Mouse (Mus musculus) B cell, adult 2 months (primary cell): ENCODE data around the gene Iqsec1.

Experiments used
- DNase-seq, 2 experiments: peaks; one replicate each; pipeline ENCODE4 v3.0.0; 2022

The Iqsec1 gene

GRCm38 (mm10) chr6:90749414-90749937 is 239.0 kb downstream of the Iqsec1 start:
- no peak for DNase-seq

DNA sequence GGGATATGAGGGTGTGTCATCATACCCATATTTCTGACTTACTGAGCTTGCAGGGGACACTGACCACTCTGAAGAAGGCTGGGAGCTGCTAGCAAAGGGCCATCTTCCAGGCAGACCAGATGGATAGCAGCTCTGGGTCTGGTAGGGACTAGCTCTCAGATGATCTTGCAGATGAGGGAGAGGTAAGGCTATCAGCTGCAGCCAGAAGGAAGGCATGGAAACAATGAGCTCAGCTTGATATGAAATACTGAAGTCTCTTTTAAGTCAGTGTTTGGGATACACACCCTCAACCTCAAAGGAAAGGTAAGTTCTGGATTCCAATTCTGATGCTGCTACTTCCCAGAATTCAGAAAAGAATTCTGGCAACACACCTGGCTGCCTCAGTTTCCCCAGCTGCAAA is 239.5 kb downstream of the Iqsec1 start:
- DNase-seq, result no peak

- DNase-seq, result peak; percentile 39 to 49
Measured at GRCm38 (mm10) chr6:90746331-90746864, 242.1 kb downstream of the Iqsec1 start.

DNA sequence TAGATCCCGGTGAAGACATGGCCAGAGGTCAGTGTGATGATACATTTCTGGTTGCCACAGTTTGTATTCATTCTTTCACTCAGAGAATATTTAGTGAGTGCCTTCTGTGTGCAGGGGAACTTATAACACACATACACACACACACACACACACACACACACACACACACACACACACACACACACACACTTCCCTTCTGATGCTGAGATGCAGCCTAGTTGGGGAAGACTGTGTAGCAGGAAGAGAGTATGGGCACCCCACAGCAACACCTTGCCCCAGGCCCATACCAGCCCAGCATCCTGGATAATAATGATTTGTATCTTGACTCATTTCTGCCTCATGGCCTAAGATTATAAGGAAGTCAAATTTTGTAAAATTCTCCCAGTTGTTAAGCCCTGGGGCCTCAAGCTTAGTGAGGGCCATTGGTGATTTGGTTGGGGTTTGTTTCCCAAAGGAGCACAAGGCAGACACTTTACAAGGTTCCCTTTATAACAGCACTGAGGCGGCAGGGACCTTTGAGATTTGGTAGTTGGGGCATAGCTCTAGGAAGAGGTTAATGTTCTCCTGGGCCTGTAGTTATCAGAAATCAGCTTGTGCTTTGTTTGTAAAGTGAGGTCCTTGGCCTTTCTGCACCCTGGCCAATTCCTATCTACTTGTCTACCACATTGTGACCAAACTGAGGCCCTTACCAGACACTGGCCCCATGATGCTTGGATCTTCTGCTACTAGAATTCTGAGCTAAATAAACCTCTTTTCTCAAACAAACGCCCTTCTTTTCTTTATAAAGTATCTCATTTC is 242.9 kb downstream of the Iqsec1 start:
- DNase-seq, result no peak

DNA sequence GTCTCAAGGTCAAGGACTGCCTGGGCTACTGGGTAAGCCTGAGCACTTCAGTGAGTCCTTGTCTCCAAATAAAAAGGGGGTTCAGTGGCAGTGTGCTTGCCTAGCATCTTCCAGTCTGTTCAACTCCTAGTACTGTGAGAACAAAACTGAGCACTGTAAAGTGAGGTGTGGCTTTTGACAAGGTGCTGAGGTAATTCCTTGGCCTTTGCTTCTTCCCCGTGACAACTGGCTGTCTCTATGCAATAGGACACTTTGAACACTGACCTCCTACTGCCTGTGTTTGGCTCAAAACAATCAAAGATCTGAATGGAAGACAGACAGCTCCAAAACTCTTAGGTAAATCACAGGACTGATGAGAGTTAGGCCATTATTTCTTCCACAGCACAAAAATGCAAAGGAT is 246.0 kb downstream of the Iqsec1 start:
- DNase-seq, result no peak

DNA sequence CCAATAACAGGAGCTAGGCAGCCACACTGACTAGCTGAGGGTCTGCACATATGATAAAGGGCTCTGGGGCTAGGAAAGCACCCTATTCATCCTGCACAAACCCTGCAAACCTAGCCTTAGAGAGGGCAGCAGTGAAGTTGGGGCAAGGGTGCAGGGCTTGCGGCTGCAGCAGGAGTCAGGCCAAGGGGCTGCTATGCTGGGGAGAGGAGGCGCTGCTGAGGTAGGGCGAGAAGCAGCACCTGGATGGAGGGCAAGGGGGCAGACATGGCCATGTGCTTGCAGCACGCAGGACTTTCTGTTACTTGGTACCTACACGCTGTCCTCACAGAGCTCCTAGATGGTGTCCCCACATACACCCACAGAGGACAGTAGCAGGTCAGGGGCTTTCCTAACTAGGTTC is 246.8 kb downstream of the Iqsec1 start:
- DNase-seq, result no peak

DNA sequence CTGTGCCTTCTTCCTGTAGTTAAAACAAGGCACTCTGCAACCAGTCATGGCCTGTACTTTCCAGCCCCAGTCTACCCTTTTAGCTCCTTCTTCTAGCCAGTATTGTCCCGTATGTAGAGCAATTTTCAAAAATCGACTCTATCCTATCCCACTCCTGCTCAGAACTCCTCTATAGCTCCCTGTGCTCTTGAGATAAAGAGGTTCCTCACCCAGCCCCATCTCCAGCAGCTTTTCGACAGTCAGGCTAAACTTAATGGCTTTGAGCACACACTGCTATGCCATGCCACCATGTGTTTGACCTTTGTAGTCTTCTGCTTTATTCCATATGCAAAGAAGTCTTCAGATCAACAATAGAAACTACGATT is 247.4 kb downstream of the Iqsec1 start:
- DNase-seq, result no peak

DNA sequence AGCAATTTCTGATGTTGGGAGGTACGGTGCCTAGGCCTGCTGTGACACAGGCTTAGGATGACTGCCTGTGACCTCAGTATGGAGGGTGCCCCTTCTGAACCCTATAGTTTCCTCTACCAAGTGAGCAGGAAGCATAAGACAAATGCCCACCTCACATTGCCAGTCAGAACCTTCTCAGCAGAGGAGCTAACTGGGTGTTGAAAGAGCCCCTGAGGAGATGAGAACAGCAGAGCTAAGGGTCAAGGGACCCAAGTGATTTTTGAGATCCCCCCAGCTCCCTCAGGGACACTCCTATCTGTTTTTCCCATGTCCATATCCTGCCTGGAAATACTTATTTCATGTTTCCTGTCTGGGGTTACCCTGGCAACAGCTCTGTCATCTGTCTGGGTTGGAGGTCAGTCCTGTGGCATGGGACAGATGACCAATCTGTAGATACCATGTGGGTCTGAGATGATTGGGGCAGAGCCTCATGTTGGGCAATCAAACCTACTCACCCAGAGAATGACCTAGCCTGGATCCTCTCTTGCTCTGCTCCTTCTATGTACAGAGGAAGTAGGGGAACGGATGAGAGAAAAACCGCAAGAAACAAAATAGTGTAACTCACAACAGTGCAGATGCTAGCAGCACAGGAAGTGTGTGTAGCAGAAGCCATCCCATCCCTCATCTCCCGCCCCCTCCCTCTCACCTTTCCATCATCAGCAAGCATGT is 248.0 kb downstream of the Iqsec1 start:
- peak; percentile 42 to 43 for DNase-seq

DNA sequence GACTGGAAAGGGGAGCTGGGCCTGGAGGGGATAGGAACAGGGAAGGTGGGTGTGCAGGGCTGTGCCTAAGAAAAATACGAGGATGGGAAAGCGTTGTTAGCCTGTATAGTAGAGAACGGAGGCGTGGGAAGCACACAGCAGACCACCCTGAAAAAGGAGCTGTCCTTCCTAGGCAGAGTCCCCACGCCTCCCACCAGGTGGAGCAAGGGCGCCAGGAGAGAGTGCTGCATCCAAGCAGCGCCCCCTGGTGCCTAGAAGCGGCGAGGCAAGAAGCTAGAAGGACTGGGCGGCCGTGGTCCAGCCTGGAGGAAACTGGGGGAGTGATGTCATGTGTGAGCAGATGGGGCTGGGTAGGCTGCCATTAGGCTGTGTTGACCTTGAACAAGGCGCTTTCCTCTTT is 251.1 kb downstream of the Iqsec1 start:
- peak; percentile 95 for DNase-seq

DNA sequence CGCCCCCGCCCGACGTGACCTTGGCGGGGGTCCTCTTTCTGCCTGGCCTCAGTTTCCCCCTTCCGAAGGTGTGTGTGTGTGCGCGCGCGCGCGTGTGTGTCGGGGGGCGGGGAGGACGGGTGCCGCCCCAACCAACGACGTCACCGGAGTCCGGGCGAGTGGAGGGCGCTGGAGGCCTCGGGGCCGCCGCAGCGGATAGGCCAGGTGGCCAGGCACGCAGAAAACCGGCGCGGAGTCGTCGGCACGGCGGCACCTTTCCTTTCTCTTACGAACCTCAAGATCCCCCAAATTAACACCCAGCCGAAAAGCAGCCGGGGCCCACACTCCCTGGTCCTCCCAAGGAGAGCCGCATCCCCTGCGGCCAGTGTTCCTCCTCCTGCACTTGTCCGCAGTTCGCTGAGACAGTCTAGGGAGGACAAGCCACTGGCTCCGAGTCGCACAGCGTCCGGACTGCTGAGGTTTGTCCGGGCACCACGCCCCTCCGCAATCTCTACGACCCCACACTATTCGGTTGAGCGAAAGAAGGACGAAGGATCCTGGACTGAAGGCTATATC is 251.7 kb downstream of the Iqsec1 start:
- peak; percentile 37 to 43 for DNase-seq

- peak; percentile 34 to 44 for DNase-seq
Measured at GRCm38 (mm10) chr6:90736074-90736672, 252.3 kb downstream of the Iqsec1 start.

DNA sequence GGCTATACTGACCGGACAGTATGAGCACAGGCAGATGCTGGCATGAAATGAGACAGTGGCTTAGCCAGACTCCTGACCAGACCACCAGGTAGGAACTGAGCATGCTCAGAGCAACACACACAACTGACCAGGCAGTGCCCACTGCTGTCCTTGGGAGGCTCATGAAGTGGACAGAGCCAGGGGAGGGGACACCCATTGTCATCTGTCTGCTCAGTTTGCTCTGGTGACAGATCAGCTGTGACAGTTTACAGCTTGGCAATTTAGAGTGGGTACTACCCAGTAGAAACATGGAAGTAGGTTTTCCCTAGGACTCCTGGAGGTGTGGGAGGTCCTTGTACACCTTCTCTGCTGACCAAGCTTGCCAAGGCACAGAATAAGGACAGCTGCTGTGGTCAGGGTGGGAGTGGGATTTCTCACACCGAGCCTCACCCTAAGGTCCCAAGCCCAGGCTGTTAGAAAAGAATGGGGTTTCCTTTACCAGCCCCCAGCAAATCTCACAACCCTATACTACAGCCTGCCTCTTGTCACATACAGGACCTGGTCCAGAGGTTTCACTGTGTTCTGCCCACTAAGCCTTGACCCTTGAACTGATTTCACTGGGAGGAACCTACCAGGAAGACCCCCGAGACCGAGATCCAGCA is 253.0 kb downstream of the Iqsec1 start:
- DNase-seq, result no peak

- no peak for DNase-seq
Measured at GRCm38 (mm10) chr6:90734806-90735205, 253.7 kb downstream of the Iqsec1 start.

- no peak for DNase-seq
Measured at GRCm38 (mm10) chr6:90731327-90731726, 257.2 kb downstream of the Iqsec1 start.

DNA sequence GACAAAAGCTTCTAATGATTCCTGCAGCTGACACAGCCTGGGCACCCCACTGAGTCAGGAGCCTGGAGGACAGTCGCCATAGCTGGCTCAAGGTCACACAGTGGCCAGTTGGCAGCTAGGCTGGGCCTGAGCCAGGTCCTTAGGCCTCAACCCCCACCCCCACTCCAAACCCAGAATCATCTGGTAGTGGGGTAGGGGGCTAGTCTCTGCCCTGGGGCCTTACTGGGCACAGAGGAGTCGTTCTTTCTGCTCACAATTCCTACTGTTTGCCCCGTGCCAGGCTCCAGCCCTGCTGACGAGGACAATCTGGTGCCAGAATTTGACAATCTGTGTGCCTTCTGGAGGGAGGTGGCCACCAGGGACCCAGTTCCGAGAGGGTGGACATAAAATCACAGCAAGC is 258.7 kb downstream of the Iqsec1 start:
- DNase-seq, result no peak

GRCm38 (mm10) chr6:90728491-90728931 is 260.0 kb downstream of the Iqsec1 start:
- DNase-seq, result peak; percentile 85 to 86

DNA sequence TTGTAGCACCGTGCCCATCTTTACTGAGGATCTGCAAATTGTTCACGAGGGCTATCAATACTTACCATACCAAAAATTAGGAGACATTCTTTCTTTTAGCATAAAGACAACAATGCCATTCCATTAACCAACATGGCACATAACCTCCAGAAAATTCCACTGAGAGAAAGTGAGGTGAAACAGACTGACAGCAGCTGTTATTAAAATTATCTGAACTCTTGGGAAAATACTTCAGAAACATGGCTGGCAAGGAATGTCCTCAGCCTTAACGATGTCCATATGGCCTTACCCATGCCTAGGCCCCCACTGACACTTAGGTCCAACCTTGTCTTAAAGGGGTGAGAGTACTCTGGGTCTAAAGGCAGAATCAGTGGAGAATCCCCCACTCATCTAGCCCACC is 260.7 kb downstream of the Iqsec1 start:
- DNase-seq, result no peak

GRCm38 (mm10) chr6:90726711-90727122 is 261.8 kb downstream of the Iqsec1 start:
- DNase-seq, result no peak

DNA sequence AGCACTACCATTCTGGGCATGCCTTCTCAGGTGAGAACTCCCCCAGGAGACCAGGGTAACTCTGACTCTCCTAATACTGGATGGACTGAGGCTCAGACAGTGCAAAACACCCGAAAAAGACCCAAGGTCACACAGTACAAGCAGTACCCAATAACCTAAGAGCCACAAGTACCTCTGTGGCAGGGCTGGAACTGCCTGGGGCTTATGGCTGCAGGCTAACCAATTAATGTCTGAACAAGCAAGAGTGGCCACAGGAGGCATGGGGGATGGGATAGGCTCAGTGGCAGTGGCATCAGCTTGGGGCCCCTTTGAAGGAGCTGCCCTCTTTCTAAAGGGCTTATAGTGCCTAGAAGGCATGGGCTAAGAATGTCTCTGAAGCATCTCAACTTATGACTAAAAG is 263.0 kb downstream of the Iqsec1 start:
- no peak for DNase-seq

DNA sequence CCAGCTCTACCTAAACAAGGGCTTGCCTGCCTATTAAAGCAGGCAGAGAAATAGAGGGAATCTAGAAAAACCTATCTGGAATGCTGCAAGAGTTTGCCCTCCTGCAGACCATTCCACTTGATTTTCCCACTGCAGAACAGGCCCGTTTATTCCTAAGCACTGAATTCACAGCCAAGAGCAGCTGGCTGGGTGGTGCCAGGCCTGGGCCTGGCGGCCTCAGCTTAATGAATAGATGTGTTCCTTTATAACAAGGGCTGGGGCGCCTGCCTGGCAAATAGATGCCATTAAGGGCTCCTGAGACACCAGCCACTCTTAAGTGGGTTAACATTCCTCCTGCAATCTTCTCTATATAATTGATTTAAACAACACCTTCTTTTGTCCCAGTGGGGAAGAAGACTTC is 265.5 kb downstream of the Iqsec1 start:
- DNase-seq, result no peak

- peak; percentile 72 to 75 for DNase-seq
Measured at GRCm38 (mm10) chr6:90720996-90721746, 267.3 kb downstream of the Iqsec1 start.

DNA sequence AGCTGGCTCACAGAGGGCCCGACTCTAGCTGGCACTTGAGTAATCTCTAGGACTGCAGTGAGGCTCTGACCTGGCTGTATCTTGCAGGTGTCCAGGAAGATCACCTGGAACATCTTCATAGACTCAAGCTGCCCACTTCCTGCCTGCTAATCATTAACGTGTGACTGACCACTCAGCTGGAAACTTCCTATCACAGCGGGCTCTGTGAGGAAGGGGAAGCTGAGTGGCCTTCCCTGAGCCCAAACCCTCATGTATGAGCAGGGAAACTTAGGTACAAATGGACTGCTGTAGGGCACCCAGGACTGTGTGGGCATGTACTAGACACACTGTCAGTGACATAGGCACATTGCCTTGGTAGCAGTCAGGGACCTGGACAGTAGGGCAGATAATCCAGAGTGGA is 268.3 kb downstream of the Iqsec1 start:
- peak; percentile 51 to 60 for DNase-seq
